Mouse (Mus musculus) cerebellum, adult 9-10 months (tissue): ENCODE data around the gene Serpina6.

Source experiments
- DNase-seq: peaks from one replicate; pipeline ENCODE4 v3.0.0; 2022

The Serpina6 gene

GRCm38 (mm10) chr12:103655123-103656044 is 1.6 kb downstream of the Serpina6 start:
- no peak for DNase-seq

- no peak for DNase-seq
Measured at GRCm38 (mm10) chr12:103653836-103654235, 3.2 kb downstream of the Serpina6 start.

- no peak for DNase-seq
Measured at GRCm38 (mm10) chr12:103646314-103646713, 10.7 kb downstream of the Serpina6 start.

- no peak for DNase-seq
Measured at GRCm38 (mm10) chr12:103644601-103645000, 12.4 kb downstream of the Serpina6 start.

GRCm38 (mm10) chr12:103643818-103644217 is 13.2 kb downstream of the Serpina6 start:
- DNase-seq, result no peak

- DNase-seq, result peak; percentile 69
Measured at GRCm38 (mm10) chr12:103643336-103643735, 13.7 kb downstream of the Serpina6 start.

GRCm38 (mm10) chr12:103635846-103636245 is 21.2 kb downstream of the Serpina6 start:
- DNase-seq, result no peak

GRCm38 (mm10) chr12:103634430-103634829 is 22.6 kb downstream of the Serpina6 start:
- no peak for DNase-seq

- no peak for DNase-seq
Measured at GRCm38 (mm10) chr12:103631203-103631612, 25.8 kb downstream of the Serpina6 start, which contains the start of gene Serpina10. Gene Serpina10, minus strand, starts transcription at chr12:103631444.

- DNase-seq, result no peak
Measured at GRCm38 (mm10) chr12:103616860-103617261, 40.2 kb downstream of the Serpina6 start.

- DNase-seq, result no peak
Measured at GRCm38 (mm10) chr12:103615734-103616133, 41.3 kb downstream of the Serpina6 start.

GRCm38 (mm10) chr12:103615141-103615540 is 41.9 kb downstream of the Serpina6 start:
- DNase-seq, result no peak

- DNase-seq, result no peak
Measured at GRCm38 (mm10) chr12:103601839-103602238, 55.2 kb downstream of the Serpina6 start.

- no peak for DNase-seq
Measured at GRCm38 (mm10) chr12:103600364-103600763, 56.6 kb downstream of the Serpina6 start.

GRCm38 (mm10) chr12:103598411-103598810 is 58.6 kb downstream of the Serpina6 start:
- DNase-seq, result no peak
